Mouse (Mus musculus) thymus, postnatal 10 days (tissue): ENCODE measurements around the gene Plekhg5.

Experiments used
- DNase-seq, 2 experiments: peaks; one replicate each; pipeline ENCODE4 v3.0.0; 2021; ENCODE audit warnings: low spot score in 2 of 2

Plekhg5 gene

GRCm38 (mm10) chr4:152146033-152146827 lies 73.9 kb downstream of the Plekhg5 start:
- no peak for DNase-seq

DNA sequence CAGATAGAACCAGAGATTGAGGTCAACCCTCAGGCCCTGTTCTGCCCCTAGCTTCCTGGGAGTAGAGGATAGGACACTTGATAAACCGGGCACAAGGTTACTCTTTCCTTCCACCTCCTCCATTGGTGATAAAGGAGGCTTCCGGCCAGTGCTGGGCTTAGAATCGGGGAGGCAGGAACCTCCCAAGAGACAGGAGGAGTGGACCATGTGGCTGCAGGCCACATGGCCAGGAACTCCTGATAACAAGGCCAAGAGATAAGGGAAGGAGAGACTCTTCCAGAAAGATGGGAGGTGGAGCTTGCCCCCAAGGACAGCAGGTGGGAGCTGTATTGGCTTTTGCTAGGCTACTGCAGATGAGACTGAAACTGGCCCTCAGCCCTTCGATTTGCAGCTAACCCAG lies 78.2 kb downstream of the Plekhg5 start:
- no peak for DNase-seq

DNA sequence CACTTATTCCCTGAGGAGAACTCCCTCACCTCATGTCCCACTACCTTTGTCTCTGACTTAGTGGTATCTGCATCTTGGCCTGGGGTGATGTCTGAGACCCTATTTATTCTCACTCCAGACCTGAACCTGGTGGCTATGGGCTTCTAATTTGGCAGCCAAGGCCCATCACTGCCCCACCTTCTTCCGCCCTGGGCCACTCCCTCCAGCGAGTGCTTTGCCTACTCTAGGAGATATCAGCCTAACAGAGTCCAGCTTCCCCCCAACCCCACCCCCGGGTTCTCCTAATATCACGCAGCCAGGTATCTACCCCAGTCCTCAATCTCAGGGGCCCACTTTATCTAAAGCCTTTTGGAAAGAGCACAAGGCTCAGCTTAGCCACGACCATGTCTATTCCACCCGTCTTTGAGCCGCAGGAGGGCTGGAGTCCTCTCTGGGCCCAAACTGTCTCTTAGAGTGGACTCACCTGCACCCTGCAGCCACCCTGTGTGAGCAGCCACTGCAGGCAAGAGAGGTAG lies 79.2 kb downstream of the Plekhg5 start:
- no peak for DNase-seq

DNA sequence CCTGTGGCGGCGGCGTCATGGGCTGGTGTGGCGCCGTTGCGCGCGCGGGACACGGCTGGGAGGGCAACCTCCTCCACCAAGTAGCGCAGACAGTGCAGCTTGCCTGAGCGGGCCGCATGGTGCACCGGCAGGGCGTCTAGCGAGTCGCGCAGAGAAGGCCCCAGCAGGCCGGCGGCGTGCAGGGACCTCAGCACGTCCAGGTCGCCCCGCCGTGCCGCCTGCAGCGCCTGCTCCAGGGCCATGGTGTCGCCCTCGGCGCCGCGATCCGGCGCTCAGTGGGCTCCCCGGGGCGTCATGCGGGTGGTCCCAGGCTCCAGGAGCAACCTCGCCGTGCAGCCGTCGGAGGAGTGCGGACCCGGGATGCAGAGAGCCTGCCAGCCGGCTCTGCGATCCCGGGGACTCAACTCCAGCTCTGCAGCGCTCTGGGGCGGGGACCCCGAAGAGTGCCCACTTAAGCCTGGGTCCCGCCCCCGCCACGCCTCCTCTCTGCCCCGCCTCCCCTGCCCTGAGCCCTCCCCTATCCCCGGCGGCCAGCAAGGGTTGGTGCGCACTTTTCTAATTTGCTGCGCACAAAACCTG lies 79.8 kb downstream of the Plekhg5 start, which contains the start of gene Espn:
Gene Espn (minus strand): TSS at position 406 of the 579 bp plus-strand sequence.
- DNase-seq: peak; percentile 38 to 64

DNA sequence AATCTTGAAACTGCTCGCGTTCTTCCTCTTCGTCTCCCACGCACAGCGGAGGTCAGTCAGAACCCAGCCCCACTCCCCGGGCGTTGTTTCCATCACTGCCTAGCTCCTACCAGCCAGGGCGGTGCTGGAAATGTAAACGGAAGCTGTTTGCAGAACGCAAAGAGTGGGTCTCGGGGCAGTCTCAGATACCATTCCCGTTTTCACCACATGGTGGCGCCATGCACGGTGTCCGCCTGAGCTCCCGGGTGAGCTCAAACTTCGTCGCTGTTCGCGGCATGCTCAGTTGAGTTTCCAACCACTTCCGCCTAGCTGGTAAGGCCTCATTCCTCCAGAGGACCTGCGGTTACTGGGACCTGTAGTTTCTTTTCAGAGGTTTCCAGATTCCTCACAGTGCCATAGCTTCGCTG lies 81.5 kb downstream of the Plekhg5 start:
- DNase-seq: peak; percentile 89 to 97

DNA sequence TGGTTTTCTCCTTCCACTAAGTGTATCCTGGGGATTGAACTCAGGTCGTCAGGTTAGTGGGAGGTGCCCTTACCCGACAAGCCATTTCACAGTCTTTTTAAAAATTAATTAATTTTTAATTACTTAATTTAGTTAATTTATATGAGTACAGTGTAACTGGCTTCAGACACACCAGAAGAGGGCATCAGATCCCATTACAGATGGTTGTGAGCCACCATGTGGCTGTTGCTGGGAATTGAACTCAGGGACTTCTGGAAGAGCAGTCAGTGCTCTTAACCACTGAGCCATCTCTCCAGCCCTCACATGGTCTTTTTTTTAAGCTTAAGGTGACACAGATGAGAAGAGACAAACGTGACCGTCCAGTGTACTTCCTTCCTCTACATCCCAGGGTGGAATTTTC lies 82.7 kb downstream of the Plekhg5 start:
- DNase-seq: no peak

DNA sequence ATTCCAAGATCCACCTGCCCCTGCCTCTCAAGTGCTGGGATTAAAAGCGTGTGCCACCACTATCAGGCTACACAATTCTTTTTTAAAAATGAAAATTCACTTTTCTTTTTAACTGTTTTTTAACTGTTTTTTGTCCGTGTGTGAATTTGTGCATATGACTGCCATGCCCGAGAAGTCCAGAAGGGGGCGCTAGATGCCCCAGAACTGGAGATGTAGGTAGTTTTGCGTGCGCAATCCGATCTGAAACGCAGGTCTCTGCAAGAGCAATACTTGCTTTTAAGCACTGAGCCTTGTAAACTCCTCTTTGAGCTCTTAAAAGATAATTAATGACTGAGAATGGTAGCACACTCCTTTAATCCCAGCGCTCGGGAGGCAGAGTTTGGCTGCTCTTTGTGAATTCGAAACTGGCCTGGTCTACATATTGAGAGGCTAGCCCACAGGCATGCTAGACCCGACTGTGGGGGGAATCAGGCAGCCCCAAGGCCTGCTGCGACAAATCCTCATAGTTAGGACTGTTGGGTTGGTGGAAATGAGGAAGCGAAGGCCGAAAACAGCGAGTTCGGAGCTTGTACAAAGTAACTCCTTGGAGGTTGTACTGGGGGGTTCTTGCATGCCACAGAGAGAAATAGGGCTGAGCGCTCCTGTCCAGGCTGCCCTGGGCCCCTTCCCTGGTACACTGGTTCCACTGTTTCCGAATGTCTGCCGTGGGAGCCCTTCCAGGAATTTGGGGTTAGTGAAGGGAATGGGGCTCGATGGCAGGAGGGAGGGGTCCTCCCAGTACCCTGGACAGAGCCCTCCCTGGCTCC lies 85.7 kb downstream of the Plekhg5 start:
- peak in 1 of 2 experiments; percentile 59 for DNase-seq

GRCm38 (mm10) chr4:152158585-152159284 lies 86.4 kb downstream of the Plekhg5 start, which contains the start of gene Hes2:
Gene Hes2, plus strand, starts transcription at chr4:152158867.
- DNase-seq: no peak

DNA sequence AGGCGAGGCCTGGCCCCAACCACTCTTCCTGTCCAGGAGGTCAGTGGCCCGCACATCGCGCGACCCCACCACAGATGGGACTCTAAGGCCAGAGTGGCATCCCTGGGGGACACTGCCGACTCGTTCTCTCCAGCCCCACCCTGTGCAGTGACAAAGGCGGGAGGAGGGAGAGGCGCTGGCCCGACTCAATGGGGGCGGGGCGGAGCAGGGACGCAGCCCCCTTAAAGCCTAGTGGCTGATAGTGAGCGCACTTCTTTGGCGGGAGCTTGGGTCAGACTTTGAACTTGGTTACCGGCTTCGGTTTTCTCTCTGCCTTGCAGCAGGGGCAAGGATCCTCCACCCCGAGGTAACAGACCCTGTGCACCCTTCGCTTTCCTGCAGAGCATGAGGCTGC lies 87.0 kb downstream of the Plekhg5 start:
- DNase-seq: no peak

- no peak for DNase-seq
Observed at GRCm38 (mm10) chr4:152160748-152161147, 88.5 kb downstream of the Plekhg5 start.

- DNase-seq: no peak
Observed at GRCm38 (mm10) chr4:152161601-152162000, 89.3 kb downstream of the Plekhg5 start.

DNA sequence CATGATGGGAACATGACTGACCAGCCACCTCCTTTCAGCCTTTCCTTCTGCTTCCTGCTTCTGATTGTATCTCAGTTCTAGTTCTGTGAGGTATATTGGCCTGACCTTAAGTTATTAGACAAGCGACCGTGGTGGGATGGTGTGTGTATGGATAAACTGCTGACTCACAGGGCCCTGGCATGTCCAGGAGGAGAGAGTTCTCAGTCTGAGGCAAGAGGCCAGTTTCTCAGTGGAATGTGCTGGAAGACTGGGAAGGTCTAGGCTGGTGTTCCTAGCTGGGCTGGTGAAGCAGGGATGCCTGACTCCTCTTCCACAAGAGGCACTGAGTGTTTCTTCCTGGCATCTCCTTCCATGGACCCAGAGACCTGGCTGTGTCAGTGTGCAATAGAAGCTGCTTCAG lies 90.5 kb downstream of the Plekhg5 start:
- DNase-seq: no peak
